Mouse (Mus musculus): Measurements from ENCODE around the gene Trim16.
A peak's percentile ranks its signal among the peaks of the same experiment; 100 is the strongest.

The Trim16 gene

DNA sequence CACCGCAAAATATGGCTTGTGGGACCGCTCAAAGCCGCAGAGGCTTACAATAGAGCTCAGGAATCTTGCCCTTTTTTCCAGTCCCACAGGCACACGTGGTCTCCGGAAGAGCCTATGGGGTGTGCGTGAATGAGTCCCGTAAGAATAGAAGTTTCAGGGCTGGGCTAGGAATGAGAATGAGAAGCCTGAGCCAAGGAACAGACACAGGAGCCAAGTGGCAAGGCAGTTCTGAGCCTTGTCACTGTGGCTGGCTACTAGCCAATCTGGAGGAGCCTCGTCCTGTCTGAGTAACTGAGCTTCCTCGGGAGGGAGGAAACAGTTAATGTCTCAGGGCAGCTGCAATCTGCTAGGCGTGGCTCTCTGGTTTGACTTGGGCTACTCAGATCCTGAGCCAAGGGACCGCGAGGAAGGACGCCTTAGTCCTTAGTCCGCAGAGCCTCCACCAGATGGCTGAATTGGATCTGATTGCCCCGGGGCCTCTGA lies at the start of gene Trim16:
Gene Trim16 (plus strand): TSS at position 173 of the 483 bp plus-strand sequence.
- peak; percentile 43 for DNase-seq

DNA sequence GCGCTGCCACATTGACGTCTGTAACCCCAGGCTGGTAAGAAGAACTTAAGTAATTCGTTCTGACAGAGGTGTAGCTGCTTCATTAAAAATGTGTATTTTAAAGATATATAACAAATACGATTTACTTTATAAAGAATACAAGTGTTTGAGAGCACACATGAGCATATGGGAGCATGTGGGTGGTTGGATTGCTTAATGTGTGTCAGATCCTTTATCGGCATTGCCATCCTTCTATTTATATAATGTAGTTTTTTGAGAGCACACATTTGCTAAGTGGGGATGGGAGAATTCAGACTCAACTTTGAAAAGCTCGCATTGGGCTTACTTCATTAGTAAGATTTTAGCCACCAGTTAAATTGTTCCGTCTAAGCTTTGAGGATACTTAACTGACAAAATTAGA lies 43.5 kb upstream of the Trim16 start:
- DNase-seq = no peak

DNA sequence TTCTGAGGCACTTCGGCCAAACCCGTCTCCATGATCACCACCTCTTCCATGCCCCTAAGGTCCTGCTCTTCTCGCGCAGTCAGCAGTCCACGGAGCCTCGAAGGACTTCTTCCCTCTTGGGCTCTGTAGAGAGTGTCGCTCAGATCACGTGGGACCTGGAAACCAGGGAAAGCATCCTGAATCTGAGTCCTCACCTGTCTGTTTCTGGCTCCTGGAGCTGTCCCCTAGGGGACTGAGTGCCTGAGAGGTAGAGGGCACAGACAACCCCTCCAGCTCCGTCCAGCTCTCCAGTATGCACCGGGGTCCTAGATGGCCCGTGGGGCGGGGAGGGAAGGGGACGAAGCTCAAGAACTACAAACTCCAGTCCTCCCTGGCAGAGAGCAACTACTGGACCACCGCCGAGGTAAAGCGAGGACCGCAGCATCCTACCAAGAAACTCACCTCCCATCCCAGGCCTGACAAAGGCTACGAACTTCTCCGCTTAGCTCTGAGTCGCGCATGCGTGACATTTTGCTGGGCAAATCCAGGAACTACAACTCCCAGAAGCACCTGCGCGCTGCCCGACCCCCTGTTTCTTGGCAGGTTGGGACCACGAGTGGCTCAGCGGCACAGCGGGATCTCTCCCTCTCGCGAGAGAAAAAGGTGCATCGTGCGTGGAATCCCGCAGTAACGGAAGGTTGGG lies 31.0 kb upstream of the Trim16 start, which contains the start of gene Zfp286:
Gene Zfp286 (minus strand): TSS at position 528 of the 682 bp plus-strand sequence.
- DNase-seq = peak; percentile 93

DNA sequence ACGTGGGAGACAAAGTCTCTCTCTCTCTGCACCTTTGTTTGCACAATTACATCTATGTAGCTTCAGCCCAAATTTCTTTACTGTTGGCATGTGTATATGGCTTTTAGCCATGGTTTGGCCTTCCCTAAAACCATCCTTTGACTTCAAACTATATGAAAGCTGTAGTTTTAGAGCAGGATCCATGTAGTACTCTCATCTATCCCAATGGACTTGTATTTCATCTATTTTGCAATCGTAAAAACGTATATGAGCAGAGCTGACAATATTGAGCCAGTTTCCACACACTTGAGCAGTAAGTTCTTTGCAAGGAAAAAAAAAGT lies 30.5 kb upstream of the Trim16 start:
- DNase-seq = no peak

DNA sequence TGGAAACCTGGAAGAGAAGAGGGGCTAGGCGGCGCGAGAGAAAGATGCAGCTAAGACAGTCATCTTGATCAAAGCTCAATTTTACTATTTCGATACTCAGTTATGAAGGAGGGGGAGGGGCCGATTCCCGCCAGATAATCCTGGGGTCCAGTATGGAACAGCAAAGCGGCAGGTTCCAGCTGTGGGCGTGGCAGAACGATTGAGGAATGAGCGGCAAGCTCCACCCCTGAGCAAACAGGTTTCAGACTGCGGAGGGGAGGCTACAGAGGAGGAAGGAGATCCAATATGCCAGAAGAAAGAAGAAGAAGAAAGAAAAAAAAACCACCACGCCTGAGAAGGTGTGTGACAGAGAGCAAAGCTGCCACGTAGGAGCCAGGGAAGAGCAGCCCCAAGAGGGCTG lies 15.9 kb upstream of the Trim16 start:
- DNase-seq = no peak

DNA sequence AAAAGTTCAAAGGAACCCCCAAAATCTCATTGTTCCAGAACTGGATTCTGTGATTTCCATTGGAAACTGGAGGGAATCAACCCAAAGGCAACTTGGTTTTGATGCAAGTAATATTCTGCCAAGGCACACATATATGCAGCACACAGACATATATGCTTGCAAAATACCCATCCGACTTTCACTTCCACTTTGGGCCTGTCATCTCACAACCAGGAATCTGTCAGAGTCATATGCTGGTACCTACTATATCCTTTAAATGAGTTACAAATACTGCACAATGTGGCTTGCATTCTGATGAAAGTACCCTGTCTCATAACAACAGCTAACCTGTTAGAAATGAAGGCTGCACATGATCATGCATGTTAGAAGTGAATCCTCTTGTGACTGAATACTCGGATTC lies 12.1 kb upstream of the Trim16 start:
- no peak for DNase-seq

DNA sequence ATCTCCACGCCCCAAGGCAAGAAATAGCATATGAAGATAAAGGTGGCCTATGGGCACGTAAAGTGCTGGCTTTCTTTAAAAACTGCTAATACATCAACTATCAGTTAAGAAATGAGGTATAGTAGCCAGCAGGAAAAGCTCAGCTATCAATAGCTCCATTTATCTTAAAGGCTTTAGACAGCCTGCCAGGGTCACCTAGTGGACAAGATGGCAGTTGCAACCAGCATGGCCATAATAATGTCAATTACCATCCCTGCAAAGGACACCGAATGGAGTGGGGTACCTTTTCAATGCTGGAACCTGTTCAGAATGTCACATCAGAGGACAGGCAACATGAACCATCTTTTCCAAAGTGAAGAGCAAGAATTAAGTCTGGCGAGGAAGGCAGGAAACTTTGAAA lies 10.8 kb upstream of the Trim16 start:
- peak; percentile 15 for DNase-seq

DNA sequence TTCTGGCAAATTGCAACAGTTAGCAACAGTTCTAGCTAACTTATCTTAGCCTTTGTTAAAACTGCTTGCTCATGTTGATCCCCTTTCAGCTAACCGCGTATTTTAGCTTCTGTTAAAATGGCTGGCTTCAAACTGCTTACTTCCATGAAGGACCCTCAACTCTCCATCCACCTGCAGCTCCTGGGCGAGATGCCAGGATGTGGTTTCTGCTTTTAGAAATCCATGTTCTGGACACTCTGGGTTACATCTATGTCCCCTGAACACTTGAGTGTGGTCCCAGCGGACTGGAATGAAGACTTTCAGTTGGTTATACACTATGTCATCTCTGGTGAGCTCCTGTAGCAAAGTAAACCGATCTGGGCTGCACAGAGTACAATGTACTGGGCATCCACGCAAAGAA lies 7.8 kb upstream of the Trim16 start:
- DNase-seq = no peak

DNA sequence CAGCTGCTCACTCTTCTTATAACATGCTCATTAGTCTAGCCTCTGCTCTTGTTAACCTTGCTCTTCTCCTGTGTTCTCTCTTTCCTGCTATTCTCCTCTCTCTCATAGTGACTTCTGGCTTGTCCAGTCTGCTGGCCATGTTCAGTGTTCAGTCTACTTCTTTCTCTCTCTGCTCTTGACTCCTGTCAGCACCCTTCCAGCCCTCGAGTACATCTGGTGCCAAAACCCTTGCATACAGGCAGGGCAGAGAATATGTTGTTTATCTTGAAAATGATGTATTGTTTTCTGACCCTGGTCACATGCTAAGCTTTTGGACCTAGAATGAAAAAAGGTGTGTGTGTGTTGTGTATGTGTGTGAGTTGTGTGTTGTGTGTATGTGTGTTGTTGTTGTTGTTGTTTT lies 6.5 kb upstream of the Trim16 start:
- DNase-seq = no peak

DNA sequence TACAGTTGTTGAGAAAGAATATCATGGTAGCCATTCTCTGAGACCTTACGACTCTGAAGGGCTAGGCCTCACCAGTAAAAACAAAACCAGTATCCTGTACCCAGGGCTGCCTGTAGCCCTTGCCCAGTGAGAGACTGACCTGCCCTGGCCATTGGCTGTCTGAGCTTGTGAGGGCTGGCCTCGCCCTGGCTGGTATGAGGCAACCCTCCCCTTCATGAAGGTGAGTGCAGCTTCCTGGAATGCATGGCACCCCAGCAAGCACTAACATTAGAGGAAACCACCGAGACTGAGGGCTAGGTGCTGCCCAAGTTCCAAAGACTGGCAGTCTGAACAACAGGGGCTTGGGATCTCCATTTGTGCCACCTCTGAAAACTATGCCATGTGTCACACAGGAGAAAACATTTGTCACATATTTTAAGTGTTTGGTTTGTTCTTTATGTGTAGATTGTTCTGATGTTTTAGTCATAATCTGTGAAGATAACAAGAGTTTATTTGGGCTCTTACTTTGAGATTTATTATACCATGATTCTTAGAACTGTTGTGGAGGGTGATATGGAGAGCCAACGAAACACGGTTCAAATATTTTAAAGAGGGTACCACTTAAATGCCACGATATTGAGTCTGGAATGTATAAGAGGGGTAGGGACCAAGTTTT lies 5.9 kb upstream of the Trim16 start:
- DNase-seq = no peak

DNA sequence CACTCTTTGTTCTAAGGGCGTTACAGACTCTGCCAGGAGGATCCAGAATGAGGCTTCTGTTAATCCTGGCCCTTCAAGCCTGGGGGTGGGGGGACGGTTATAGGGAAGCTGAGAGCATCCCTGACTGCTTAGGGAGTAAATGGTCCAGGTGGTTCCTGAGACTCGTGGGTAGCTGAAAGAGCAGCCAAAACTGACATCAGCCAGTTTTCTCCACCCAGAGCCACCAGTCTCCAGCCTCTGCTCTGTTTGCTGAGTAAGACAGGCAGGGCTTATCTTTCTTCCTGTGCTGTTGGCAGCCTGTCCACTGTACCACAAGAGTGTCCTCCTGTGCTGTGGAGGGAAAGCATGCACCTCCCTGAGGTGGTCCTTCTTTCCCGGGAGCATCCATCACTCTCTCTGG lies 5.4 kb upstream of the Trim16 start:
- no peak for DNase-seq

DNA sequence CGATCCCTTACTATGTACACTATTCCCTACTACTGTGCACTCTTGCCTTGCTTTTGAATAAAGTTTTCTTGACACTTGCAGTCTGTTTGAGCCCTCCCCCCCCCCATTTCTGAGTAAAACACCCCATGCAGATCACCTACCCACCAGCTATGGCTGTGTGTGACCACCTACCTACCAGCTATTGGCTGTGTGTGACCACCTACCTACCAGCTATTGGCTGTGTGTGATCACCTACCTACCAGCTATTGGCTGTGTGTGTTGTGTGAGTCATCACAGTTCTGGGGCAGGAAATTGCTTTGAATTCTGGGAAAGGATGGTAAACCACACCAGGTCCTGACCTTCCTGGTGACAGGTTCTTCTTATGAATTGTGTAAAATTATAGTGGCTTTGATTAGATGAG lies 4.6 kb upstream of the Trim16 start:
- no peak for DNase-seq

DNA sequence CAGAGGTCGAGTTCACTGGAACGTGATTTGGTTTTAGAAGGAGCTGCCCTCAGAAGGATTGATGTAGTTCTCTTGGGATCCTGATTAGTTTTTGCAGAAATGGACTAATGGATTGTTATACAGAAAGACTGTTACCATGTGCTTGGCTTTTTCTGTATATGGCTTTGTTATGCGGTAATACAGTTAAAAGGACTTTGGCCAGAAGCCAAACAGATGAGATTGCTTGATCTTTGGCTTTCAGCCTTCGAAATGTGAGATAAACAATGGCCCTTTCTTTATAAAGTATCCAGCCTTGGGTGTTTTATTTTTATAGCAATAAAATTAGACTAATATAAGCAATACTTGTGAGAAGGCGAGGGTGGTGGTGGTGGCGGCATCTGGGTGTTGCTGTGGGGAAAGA lies 3.4 kb upstream of the Trim16 start:
- no peak for DNase-seq

DNA sequence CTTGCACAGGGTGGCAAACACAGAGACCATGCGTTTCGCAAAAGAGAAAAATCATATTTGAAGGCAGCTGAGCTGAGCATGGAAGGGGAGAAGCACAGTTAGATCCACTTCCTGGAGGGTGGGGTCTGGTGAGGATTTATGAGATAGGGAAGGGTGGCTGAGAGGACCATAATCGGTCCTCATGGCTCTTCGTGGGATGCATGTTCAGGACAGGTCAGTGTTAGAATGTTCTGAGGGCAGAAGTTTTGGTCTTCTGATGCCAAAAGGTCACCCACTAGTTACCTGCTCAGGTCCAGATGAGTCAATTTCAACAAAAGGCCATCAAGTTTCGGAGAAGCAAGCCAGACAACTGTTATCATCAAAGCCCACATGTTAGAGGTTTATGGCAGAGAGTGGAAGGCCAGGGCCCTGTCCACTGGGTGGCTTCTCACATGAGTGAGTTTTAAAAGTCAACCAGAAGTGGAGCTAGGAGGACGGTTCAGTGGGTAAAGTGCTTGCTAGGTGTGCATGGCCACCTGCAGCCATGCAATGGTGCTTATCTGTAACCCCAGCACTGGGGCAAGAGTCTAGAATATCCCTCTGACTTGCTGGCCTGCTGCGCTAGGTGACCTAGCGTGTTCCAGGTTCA lies 858 bp upstream of the Trim16 start:
- no peak for DNase-seq

DNA sequence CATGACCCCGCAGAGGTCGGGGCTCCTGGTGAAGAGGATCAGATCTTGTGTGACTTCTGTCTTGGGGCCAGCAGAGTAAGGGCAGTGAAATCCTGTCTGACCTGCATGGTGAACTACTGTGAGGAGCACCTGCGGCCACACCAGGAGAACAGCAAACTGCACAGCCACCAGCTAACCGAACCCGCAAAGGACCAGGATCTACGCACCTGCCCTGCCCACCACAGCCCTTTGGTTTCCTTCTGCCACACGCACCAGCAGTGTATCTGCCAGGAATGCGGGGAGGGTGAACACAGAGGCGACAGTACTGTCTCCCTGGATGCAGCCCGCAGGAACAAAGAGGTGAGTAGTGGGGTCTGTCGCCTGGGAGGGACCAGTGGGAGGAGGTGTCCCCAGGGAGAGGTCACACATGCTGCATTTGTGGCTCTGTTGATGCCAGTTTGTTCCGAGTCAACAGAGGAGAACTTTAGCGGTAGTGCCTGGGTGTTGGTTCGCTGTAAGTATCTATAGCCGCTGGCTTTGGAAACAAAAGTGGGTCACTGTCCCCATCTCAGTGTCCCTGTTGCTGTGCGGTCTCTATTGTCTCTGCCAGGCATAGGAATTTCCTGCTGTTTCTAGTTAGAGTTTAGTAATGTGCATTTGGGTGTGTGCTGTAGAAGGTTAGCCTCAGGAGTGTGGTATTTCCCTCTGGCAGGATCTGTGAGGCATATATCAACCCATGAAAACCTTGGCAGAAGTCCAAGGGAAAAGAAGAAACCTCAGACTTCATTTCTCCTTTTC lies 818 bp downstream of the Trim16 start:
- DNase-seq = peak; percentile 9

DNA sequence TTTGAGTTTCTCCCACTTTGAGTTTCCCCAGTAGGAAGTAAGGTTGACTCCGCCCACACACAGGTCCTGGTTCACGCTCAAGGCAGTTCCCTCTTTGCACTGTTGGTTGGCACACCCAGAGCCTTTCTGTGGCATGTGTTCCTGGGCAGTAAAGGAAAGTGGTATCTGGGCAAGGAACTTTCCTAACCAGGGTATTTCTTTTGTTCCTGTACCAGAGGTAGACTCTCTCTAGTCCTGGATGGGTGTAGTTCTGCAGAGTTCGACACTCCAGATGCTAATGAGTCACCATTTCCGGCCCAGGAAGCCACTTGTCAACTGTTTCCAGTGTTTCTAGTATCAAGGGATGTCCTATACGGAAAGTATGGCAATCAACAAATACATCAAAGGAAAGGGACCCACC lies 1.9 kb downstream of the Trim16 start:
- no peak for DNase-seq

DNA sequence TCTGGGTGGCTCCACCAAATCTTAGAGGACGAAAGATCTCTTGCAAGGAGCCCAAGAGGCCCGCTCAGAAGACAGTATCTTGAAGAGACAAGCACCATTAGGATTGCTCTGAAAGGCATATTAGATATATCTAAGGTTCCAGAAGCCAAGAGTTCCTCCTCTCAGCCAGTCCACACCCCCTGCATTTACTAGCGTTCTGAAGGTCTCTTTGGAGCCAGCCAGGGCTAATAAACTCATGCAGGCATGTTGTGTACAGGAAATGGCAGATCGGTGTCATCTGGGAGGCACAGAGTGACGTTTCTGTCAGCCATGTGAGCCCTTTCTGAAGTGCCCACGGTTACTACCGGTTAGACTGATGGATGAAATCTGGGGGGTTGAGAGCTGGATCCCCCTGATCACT lies 4.2 kb downstream of the Trim16 start:
- DNase-seq = no peak

DNA sequence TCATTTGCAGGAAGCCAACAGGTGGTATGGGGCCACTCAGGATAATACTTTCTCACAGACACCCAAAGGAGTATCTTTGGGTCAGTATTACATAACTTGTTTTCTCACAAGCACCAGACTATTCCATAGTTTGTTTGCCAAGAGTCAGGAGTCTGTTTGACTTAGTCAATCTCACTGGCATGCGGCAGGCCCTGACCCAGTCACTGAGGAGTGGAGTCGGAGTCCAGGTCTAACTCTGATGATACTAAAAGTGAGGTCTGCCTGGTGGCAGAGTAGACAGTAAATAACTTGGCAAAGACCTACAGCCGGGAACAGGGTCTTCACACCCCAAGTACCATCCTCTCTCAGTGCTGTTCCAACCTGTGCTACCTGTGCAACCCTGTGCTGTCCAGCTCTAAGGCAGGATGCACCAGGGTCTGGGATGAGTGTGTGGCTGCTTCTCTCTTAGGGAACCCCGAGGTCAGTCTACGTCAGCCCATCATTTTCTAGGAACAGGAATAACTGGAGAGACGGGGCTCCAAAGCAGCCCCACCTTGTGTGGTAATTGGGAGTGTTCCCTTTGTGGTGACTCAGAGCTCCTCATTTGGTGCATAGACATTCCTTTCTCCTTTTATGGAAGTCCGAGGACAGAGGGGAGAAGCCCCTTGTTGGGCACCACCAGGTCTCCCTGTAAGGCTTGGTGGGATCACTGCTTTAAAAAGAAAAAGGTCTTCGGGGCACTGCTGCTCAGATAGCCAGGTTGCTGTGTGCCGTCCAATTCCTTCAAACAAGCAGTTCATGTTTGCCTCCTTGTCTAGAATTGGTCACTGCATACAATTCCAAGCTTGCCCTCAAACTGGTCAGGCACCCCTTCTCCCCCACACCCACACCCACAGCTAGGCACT lies 5.4 kb downstream of the Trim16 start:
- no peak for DNase-seq

DNA sequence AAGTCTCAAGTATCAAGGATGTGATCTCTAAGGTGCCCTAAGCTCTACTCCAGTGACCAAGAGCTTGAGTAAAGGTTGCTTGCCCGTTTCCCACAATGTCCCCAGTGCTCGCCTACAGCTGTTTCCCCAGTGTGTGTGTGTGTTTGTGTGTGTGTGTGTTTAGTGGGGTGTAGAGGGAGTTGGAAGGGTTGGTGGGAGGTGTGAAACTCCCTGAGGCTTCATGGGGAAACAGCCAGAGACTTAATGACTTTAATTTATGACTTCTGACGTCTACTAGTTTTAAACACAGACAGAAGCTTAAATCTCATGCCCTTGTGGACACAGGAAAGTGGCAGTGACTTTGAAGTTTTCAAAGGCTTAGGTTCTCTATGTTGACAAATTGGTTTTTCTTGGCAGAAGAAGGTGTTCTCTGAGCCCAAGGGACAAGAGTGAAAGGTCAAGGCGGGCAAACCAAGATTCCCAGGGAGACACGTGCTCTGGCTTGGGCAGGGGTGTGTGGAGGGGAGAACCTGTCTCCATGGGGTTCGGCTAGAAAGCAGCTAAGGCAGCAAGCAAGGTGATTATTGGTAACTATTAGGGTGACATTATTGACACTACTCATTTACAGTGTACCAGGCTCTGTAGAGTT lies 6.2 kb downstream of the Trim16 start:
- DNase-seq = no peak

DNA sequence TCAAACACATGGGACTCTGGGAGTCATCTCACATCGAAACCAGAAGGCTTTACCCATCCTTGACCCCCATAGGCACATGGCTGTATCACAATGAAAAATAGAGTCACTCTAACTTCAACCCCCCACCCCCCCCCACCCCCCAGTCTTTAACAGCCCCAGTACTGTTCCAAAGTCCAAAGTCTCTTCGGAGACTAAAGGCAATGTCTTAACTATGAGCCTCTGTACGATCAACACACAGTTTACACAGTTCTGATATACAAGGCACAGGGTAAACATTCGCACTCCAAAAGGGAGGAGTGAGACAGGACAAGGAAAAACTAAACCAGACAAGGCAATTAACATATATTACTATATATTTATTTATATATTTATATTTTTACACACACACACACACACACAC lies 7.1 kb downstream of the Trim16 start:
- DNase-seq = no peak

DNA sequence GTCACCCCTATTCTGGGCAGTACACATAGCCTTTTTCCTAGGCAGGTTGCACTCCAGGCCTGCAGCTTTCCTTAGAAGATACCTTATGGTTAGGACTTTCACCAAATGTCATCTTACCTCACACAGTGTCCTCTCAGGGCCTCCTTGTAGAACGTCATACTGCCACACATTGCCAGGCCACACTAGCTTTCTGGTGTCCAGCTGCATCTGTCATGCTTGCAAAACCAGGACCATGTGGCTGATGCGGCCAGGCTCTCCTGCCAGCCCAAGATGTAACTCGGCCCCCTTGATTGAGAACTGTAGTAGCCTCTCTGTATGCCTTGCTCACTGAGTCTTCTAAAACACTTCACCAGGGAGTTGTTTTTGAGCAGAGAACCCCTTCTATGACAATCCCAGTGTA lies 7.9 kb downstream of the Trim16 start:
- no peak for DNase-seq

DNA sequence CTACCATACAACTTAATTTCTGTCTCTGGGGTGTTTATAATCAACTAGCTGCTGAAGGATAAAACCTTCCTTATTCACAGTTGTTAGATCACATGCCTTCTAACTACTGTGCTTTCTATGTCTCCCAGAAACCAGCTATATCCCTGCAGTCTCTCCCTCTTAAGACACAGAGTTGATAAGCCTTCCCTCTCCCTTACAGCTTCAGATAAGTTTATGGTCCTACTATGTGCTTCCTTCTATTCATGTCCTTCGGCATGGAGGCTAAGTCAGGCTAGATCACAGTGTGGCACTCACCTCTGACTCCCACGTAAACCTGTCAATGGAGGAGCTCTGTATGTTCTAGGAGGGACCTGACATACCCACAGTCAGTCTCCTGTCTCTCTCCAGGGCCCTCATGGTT lies 10.4 kb downstream of the Trim16 start:
- DNase-seq = no peak
